Mouse (Mus musculus) CH12.LX (cell line): ENCODE measurements around the gene Tmem151b. TPM values are rescaled to one million over a fixed set of nuclear protein-coding genes. Genes with fewer than 3 reads are reported as not detected.

Experiments
- DNase-seq: peaks from one replicate; pipeline ENCODE4 v3.0.0-alpha.2; 2013; ENCODE audit errors: extremely low read depth
- H3K27ac ChIP-seq: 2 replicates; pipeline ENCODE4 v1.5.1; 2012; ENCODE audit warnings: low read depth, mild to moderate bottlenecking, control low read depth, moderate library complexity; ENCODE audit not compliant: insufficient read depth
- H3K27me3 ChIP-seq: replicated peaks from 2 replicates; pipeline ENCODE3; 2012; ENCODE audit warnings: inconsistent platforms
- H3K36me3 ChIP-seq, 2 experiments: replicated peaks in 1 of 2; 2 replicates each; pipeline versions ENCODE3 to v1.6.1; 2012; ENCODE audit warnings: inconsistent platforms in 1 of 2, low read length in 1 of 2, mild to moderate bottlenecking in 1 of 2, mixed read lengths in 1 of 2, moderate library complexity in 1 of 2; ENCODE audit not compliant: control insufficient read depth in 1 of 2, insufficient read depth in 1 of 2
- H3K4me1 ChIP-seq, 2 experiments: 2 replicates each; pipeline ENCODE4 v1.6.1; 2012; ENCODE audit warnings: inconsistent platforms in 1 of 2, moderate library complexity in 1 of 2; ENCODE audit not compliant: insufficient read depth in 2 of 2, control insufficient read depth in 1 of 2
- H3K4me2 ChIP-seq: 2 replicates; pipeline ENCODE4 v1.6.1; 2012; ENCODE audit warnings: low read depth, mild to moderate bottlenecking, control low read depth; ENCODE audit not compliant: poor library complexity, insufficient read depth, severe bottlenecking
- H3K4me3 ChIP-seq, 3 experiments: fragments of 150-350 bp in 1 of 3; sonication (generic) in 1 of 3; replicated peaks in 1 of 3; 2 replicates each; pipeline versions ENCODE3 to v1.5.1; 2011 to 2012; ENCODE audit warnings: low read depth in 2 of 3, low read length in 2 of 3, mild to moderate bottlenecking in 2 of 3, moderate library complexity in 2 of 3, control low read depth in 1 of 3, improper control_type of control experiment in 1 of 3, inconsistent platforms in 1 of 3, mixed read lengths in 1 of 3; ENCODE audit not compliant: poor library complexity in 1 of 3
- H3K79me2 ChIP-seq: replicated peaks from 2 replicates; pipeline ENCODE4 v1.6.1; 2012; ENCODE audit warnings: mild to moderate bottlenecking, moderate library complexity; ENCODE audit not compliant: control insufficient read depth, poor library complexity, insufficient read depth, severe bottlenecking; ENCODE audit errors: extremely low read depth
- H3K9ac ChIP-seq: 2 replicates; pipeline ENCODE4 v1.6.1; 2012; ENCODE audit warnings: low read depth, mild to moderate bottlenecking, control low read depth, moderate library complexity; ENCODE audit not compliant: insufficient read depth
- H3K9me3 ChIP-seq: replicated peaks from 2 replicates; pipeline ENCODE3; 2012; ENCODE audit warnings: low read length, inconsistent platforms, mixed read lengths
- BHLHE40 ChIP-seq: IDR thresholded peaks from 2 replicates; pipeline ENCODE4 v1.6.1; 2011; ENCODE audit warnings: mild to moderate bottlenecking, low read depth, low read length, improper control_type of control experiment
- CHD1 ChIP-seq: IDR thresholded peaks from 2 replicates; pipeline ENCODE4 v1.6.1; 2012; ENCODE audit warnings: low read depth, low read length, improper control_type of control experiment, inconsistent platforms
- CHD2 ChIP-seq: IDR thresholded peaks from 2 replicates; pipeline ENCODE4 v1.6.1; 2011; ENCODE audit warnings: low read length, improper control_type of control experiment
- ELF1 ChIP-seq: IDR thresholded peaks from 2 replicates; pipeline ENCODE4 v1.6.1; 2014; ENCODE audit warnings: low read depth, mild to moderate bottlenecking, inconsistent platforms, low read length, improper control_type of control experiment
- ETS1 ChIP-seq: conservative IDR thresholded peaks from 2 replicates; pipeline ENCODE4 v1.6.1; 2012; ENCODE audit warnings: low read depth, mild to moderate bottlenecking, inconsistent platforms, low read length, improper control_type of control experiment, moderate library complexity
- GABPA ChIP-seq: IDR thresholded peaks from 2 replicates; pipeline ENCODE4 v1.6.1; 2012; ENCODE audit warnings: low read depth, low read length, improper control_type of control experiment, inconsistent platforms; ENCODE audit not compliant: insufficient replicate concordance
- IRF4 ChIP-seq: IDR thresholded peaks from 2 replicates; pipeline ENCODE4 v1.6.1; 2014; ENCODE audit warnings: low read depth, mild to moderate bottlenecking, inconsistent platforms, low read length, improper control_type of control experiment
- MAFK ChIP-seq: IDR thresholded peaks from 2 replicates; pipeline ENCODE4 v1.6.1; 2011; ENCODE audit warnings: low read length, improper control_type of control experiment; ENCODE audit not compliant: insufficient replicate concordance
- MAX ChIP-seq: IDR thresholded peaks from 2 replicates; pipeline ENCODE4 v1.6.1; 2011; ENCODE audit warnings: low read length, improper control_type of control experiment
- MEF2A ChIP-seq: IDR thresholded peaks from 2 replicates; pipeline ENCODE4 v1.6.1; 2014; ENCODE audit warnings: low read depth, mild to moderate bottlenecking, inconsistent platforms, low read length, improper control_type of control experiment, borderline replicate concordance
- NELFE ChIP-seq: IDR thresholded peaks from 2 replicates; pipeline ENCODE4 v1.6.1; 2011; ENCODE audit warnings: low read depth, low read length, improper control_type of control experiment
- POLR2A ChIP-seq: IDR thresholded peaks from 2 replicates; pipeline ENCODE4 v1.6.1; 2011; ENCODE audit warnings: low read depth, mild to moderate bottlenecking, improper control_type of control experiment, low read length
- RAD21 ChIP-seq: IDR thresholded peaks from 2 replicates; pipeline ENCODE4 v1.6.1; 2011; ENCODE audit warnings: low read depth, mild to moderate bottlenecking, low read length, improper control_type of control experiment, moderate library complexity
- RCOR1 ChIP-seq: conservative IDR thresholded peaks from 2 replicates; pipeline ENCODE4 v1.6.1; 2012; ENCODE audit warnings: low read depth, mild to moderate bottlenecking, inconsistent platforms, low read length, improper control_type of control experiment
- SIN3A ChIP-seq: IDR thresholded peaks from 2 replicates; pipeline ENCODE4 v1.6.1; 2012; ENCODE audit warnings: low read length, improper control_type of control experiment, inconsistent platforms
- SMC3 ChIP-seq: IDR thresholded peaks from 2 replicates; pipeline ENCODE4 v1.6.1; 2011; ENCODE audit warnings: low read depth, low read length, improper control_type of control experiment
- USF1 ChIP-seq: IDR thresholded peaks from 2 replicates; pipeline ENCODE4 v1.6.1; 2014; ENCODE audit warnings: low read depth, mild to moderate bottlenecking, inconsistent platforms, low read length, improper control_type of control experiment
- ZKSCAN1 ChIP-seq: IDR thresholded peaks from 2 replicates; pipeline ENCODE4 v1.6.1; 2012; ENCODE audit warnings: low read depth, inconsistent platforms, low read length, improper control_type of control experiment, borderline replicate concordance
- ZNF384 ChIP-seq: IDR thresholded peaks from 2 replicates; pipeline ENCODE4 v1.6.1; 2012; ENCODE audit warnings: low read depth, low read length, improper control_type of control experiment, inconsistent platforms
- dilution Hi-C: fragments of 300-500 bp; cut with MboI; formaldehyde crosslinking; loops from 2 replicates; pipeline ENCODE4 v1.14.3; 2020; ENCODE audit warnings: low sequenced_read_pairs; ENCODE audit not compliant: extremely low pct_unique_long_range_greater_than_20kb, extremely low pct_ligation_motif_present
- in situ Hi-C: fragments of 300-500 bp; cut with MboI; formaldehyde crosslinking; loops from 3 replicates; pipeline ENCODE4 v1.14.3; 2019; ENCODE audit warnings: low sequenced_read_pairs, low pct_ligation_motif_present, low pct_unique_long_range_greater_than_20kb, mixed read lengths
- polyA plus RNA-seq: library from polyadenylated mRNA; unstranded; fragments of >175 nt; gene quantifications from 2 replicates; pipeline ENCODE4 v1.2.1, GENCODE M21; 2012; ENCODE audit warnings: low read depth; ENCODE audit not compliant: insufficient read length
- total RNA-seq, 2 experiments: library from RNA; depleted of rRNA; stranded (reverse); fragments of 300-350 nt in 1 of 2; fragments of >200 nt in 1 of 2; gene quantifications; 2 replicates each; pipeline ENCODE4 v1.2.3; 2012 to 2014

Tmem151b gene
- total and polyA plus RNA-seq, 3 experiments: 0.12 to 0.53 (median 0.42) TPM

- 0 out of 2 replicates have a peak, but pooled peaks cover 3% of the 10 kb centered on the region for H3K79me2 ChIP-seq
- no peak overlapping the region for H3K9ac ChIP-seq
- no peak overlapping the region for H3K27ac ChIP-seq
- DNase-seq: no peak
- dilution Hi-C loops: no loop called here
- H3K4me3 ChIP-seq: no peak overlapping the region
- peaks cover 30 to 68% of the 10 kb centered on the region in 2 experiments for H3K36me3 ChIP-seq
- H3K4me1 ChIP-seq: peaks cover 13 to 42% of the 10 kb centered on the region in 2 experiments
- in situ Hi-C loops: loop anchor here (5.0 kb wide), 2 partner anchors 37 to 127 kb away; no protein-coding TSS in a partner anchor
- TF ChIP-seq RCOR1 (no peak), ZKSCAN1 (no peak), MAFK (no peak), CHD1 (no peak), USF1 (no peak), POLR2A (no peak), BHLHE40 (no peak), RAD21 (no peak), ZNF384 (no peak), MEF2A (no peak), SIN3A (no peak)
- TF ChIP-seq, all 38 proteins: peak for 0
- Histone ChIP-seq H3K4me2 (no peak overlapping the region), H3K9me3 (peaks cover 10% of the 10 kb centered on the region), H3K27me3 (no peaks in the 10 kb centered on the region)
Measured at GRCm38 (mm10) chr17:45589844-45590243, 40.4 kb upstream of the Tmem151b start.

- H3K27ac ChIP-seq: no peak overlapping the region
- peaks cover 10% of the 10 kb centered on the region for H3K9me3 ChIP-seq
- 0 out of 2 replicates have a peak, but pooled peaks cover 1% of the 10 kb centered on the region for H3K79me2 ChIP-seq
- H3K27me3 ChIP-seq: no peaks in the 10 kb centered on the region
- H3K9ac ChIP-seq: no peak overlapping the region
- no peak for DNase-seq
- no peak overlapping the region for H3K4me3 ChIP-seq
- TF ChIP-seq IRF4: no peak
- no peak for TF ChIP-seq NELFE
- no peak for TF ChIP-seq CHD2
- no peak for TF ChIP-seq MAX
- no peak for TF ChIP-seq ELF1
- no peak for TF ChIP-seq ETS1
- no peak for TF ChIP-seq GABPA
- TF ChIP-seq SMC3: no peak
- TF ChIP-seq MAFK: no peak
- H3K4me1 ChIP-seq: peaks cover 17 to 45% of the 10 kb centered on the region in 2 experiments
- in situ Hi-C loops (loop anchor here (5.0 kb wide), 2 partner anchors 38 to 128 kb away; no protein-coding TSS in a partner anchor), dilution Hi-C loops (no loop called here)
- no peak overlapping the region for H3K4me2 ChIP-seq
- peaks cover 30 to 74% of the 10 kb centered on the region in 2 experiments for H3K36me3 ChIP-seq
Measured at GRCm38 (mm10) chr17:45589236-45589635, 39.8 kb upstream of the Tmem151b start.
